Mouse (Mus musculus) ES-E14 (cell line): ENCODE data around the gene Fndc3b. TPM values are rescaled to one million over a fixed set of nuclear protein-coding genes. Genes with fewer than 3 reads are reported as not detected.

Experiments used
- DNase-seq: peaks from one replicate; pipeline ENCODE4 v3.0.0-alpha.2; 2013; ENCODE audit warnings: low read depth, low spot score
- H3K27ac ChIP-seq: 2 replicates; pipeline ENCODE4 v1.5.1; 2012; ENCODE audit warnings: low read depth, mild to moderate bottlenecking, low read length, moderate library complexity, mixed read lengths; ENCODE audit not compliant: poor library complexity, insufficient read depth, severe bottlenecking
- H3K36me3 ChIP-seq: 2 replicates; pipeline ENCODE4 v1.6.1; 2012; ENCODE audit warnings: mild to moderate bottlenecking, low read length, moderate library complexity, mixed read lengths; ENCODE audit not compliant: control insufficient read depth, poor library complexity, insufficient read depth, severe bottlenecking
- H3K4me1 ChIP-seq, 2 experiments: fragments of 150-350 bp in 1 of 2; sonication (generic) in 1 of 2; 2 replicates each; pipeline ENCODE4 v1.6.1; 2012; ENCODE audit warnings: low read length in 2 of 2, mild to moderate bottlenecking in 1 of 2, mixed read lengths in 1 of 2; ENCODE audit not compliant: control insufficient read depth in 2 of 2, insufficient read depth in 2 of 2, poor library complexity in 1 of 2
- H3K4me3 ChIP-seq, 2 experiments: fragments of 150-350 bp in 1 of 2; sonication (generic) in 1 of 2; 2 replicates each; pipeline ENCODE4 v1.5.1; 2012; ENCODE audit warnings: low read length in 2 of 2, low read depth in 1 of 2, mild to moderate bottlenecking in 1 of 2, mixed read lengths in 1 of 2; ENCODE audit not compliant: insufficient read depth in 1 of 2, poor library complexity in 1 of 2, severe bottlenecking in 1 of 2
- H3K9ac ChIP-seq: 2 replicates; pipeline ENCODE4 v1.6.1; 2012; ENCODE audit warnings: low read depth, mild to moderate bottlenecking, low read length, mixed read lengths; ENCODE audit not compliant: poor library complexity, insufficient read depth, severe bottlenecking
- H3K9me3 ChIP-seq: fragments of 150-350 bp; sonication (generic); 2 replicates; pipeline ENCODE4 v1.6.1; 2012; ENCODE audit warnings: low read depth, mild to moderate bottlenecking, low read length; ENCODE audit not compliant: control insufficient read depth, insufficient read depth
- CHD2 ChIP-seq: IDR thresholded peaks from 2 replicates; pipeline ENCODE4 v1.6.1; 2014; ENCODE audit warnings: mild to moderate bottlenecking, low read depth, low read length, inconsistent platforms
- HCFC1 ChIP-seq: IDR thresholded peaks from 2 replicates; pipeline ENCODE4 v1.6.1; 2012; ENCODE audit warnings: low read length, inconsistent platforms, borderline replicate concordance; ENCODE audit not compliant: insufficient read depth
- MAFK ChIP-seq: IDR thresholded peaks from 2 replicates; pipeline ENCODE4 v1.6.1; 2014; ENCODE audit warnings: mild to moderate bottlenecking, low read depth, low read length, inconsistent platforms; ENCODE audit not compliant: insufficient read depth
- ZC3H11A ChIP-seq: IDR thresholded peaks from 2 replicates; pipeline ENCODE4 v1.6.1; 2012; ENCODE audit warnings: low read depth, mild to moderate bottlenecking, inconsistent platforms, low read length, borderline replicate concordance
- ZNF384 ChIP-seq: IDR thresholded peaks from 2 replicates; pipeline ENCODE4 v1.6.1; 2012; ENCODE audit warnings: low read depth, low read length, inconsistent platforms
- in situ Hi-C, 2 experiments: fragments of 600-800 bp; cut with MboI; formaldehyde crosslinking; loops; one replicate each; pipeline ENCODE4 v1.15.1; 2025; ENCODE audit warnings: low sequenced_read_pairs in 2 of 2, inconsistent platforms in 1 of 2; ENCODE audit not compliant: unreplicated experiment in 2 of 2
- total RNA-seq: library from RNA; depleted of rRNA; stranded (reverse); fragments of 300-350 nt; gene quantifications from 2 replicates; pipeline ENCODE4 v1.2.3, GENCODE M21; 2012

Fndc3b gene
- total RNA-seq, 1 experiment, result 16.6 TPM

GRCm38 (mm10) chr3:27467505-27468020, 243.5 kb downstream of the Fndc3b start:
- Histone ChIP-seq H3K27ac (no peak overlapping the region), H3K4me3 (no peak overlapping the region), H3K36me3 (peaks cover 2% of the 10 kb centered on the region; the same call in 1 of the 2 replicates), H3K9me3 (no peaks in the 10 kb centered on the region), H3K4me1 (no peaks in the 10 kb centered on the region), H3K9ac (no peak overlapping the region)
- peak; percentile 26 for DNase-seq
- in situ Hi-C loops, result no loop called here
- TF ChIP-seq MAFK (no peak), HCFC1 (no peak), ZNF384 (no peak), ZC3H11A (no peak), CHD2 (no peak)

- no peaks in the 10 kb centered on the region for H3K9me3 ChIP-seq
- no peak overlapping the region for H3K4me3 ChIP-seq
- peak; percentile 28 for DNase-seq
- no peak overlapping the region for H3K9ac ChIP-seq
- TF ChIP-seq ZC3H11A (peak; percentile 47; the same call in 1 of the 2 replicates), CHD2 (no peak)
- H3K36me3 ChIP-seq, result peaks cover 9% of the 10 kb centered on the region; the same call in 1 of the 2 replicates
- H3K27ac ChIP-seq, result no peak overlapping the region
- H3K4me1 ChIP-seq, result no peaks in the 10 kb centered on the region
- in situ Hi-C loops, result no loop called here
Measured at GRCm38 (mm10) chr3:27466297-27466901, 244.7 kb downstream of the Fndc3b start.

- H3K36me3 ChIP-seq, result peaks cover 16% of the 10 kb centered on the region; the same call in 1 of the 2 replicates
- TF ChIP-seq ZNF384 (no peak), MAFK (no peak), ZC3H11A (no peak), HCFC1 (no peak), CHD2 (no peak)
- no peak overlapping the region for H3K27ac ChIP-seq
- no peaks in the 10 kb centered on the region for H3K4me1 ChIP-seq
- DNase-seq, result no peak
- in situ Hi-C loops, result no loop called here
- no peak overlapping the region for H3K9ac ChIP-seq
- no peak overlapping the region for H3K4me3 ChIP-seq
- H3K9me3 ChIP-seq, result no peaks in the 10 kb centered on the region
Measured at GRCm38 (mm10) chr3:27463373-27463772, 247.7 kb downstream of the Fndc3b start.

GRCm38 (mm10) chr3:27462934-27463333, 248.2 kb downstream of the Fndc3b start:
- Histone ChIP-seq H3K4me1 (no peaks in the 10 kb centered on the region), H3K4me3 (no peak overlapping the region), H3K9me3 (no peaks in the 10 kb centered on the region), H3K27ac (no peak overlapping the region), H3K36me3 (peaks cover 16% of the 10 kb centered on the region; the same call in 1 of the 2 replicates), H3K9ac (no peak overlapping the region)
- TF ChIP-seq ZC3H11A, result no peak
- TF ChIP-seq ZNF384, result no peak
- TF ChIP-seq HCFC1, result no peak
- no peak for TF ChIP-seq MAFK
- TF ChIP-seq CHD2, result no peak
- in situ Hi-C loops, result no loop called here
- DNase-seq, result no peak

- Histone ChIP-seq H3K4me1 (no peaks in the 10 kb centered on the region), H3K27ac (no peak overlapping the region), H3K4me3 (no peak overlapping the region), H3K36me3 (peaks cover 16% of the 10 kb centered on the region; the same call in 1 of the 2 replicates), H3K9ac (no peak overlapping the region), H3K9me3 (no peaks in the 10 kb centered on the region)
- TF ChIP-seq HCFC1, result no peak
- no peak for TF ChIP-seq MAFK
- no peak for TF ChIP-seq ZNF384
- no peak for TF ChIP-seq CHD2
- no peak for TF ChIP-seq ZC3H11A
- no peak for DNase-seq
- in situ Hi-C loops, result no loop called here
Measured at GRCm38 (mm10) chr3:27462316-27462902, 248.7 kb downstream of the Fndc3b start.
